Mouse (Mus musculus): ENCODE measurements around the gene Sec1. TPM values are rescaled to one million over a fixed set of nuclear protein-coding genes. Genes with fewer than 3 reads are reported as not detected.
A peak's percentile ranks its signal among the peaks of the same experiment; 100 is the strongest.

The Sec1 gene
- polyA plus RNA-seq, 2 experiments, result 0.92 to 1.7 TPM

GRCm38 (mm10) chr7:45643441-45644178, 50.6 kb downstream of the Sec1 start:
- 1% methylated on average over 28 of the region's 28 CpGs for WGBS
- no peaks in the 10 kb centered on the region for H3K27me3 ChIP-seq (ENCODE audit: control insufficient read depth, insufficient read depth, low read length)
- peak overlapping the region; percentile 43 for H3K4me3 ChIP-seq (replicated peaks; ENCODE audit: low read length)
- H3K4me2 ChIP-seq (replicated peaks; ENCODE audit: low read depth, low read length, severe bottlenecking), result peak overlapping the region; percentile 77
- peak overlapping the region; percentile 60 for H3K9ac ChIP-seq (ENCODE audit: low read depth, low read length, severe bottlenecking)
- ATAC-seq (ENCODE audit: low FRiP score, low read depth) (peak; percentile 91), DNase-seq (ENCODE audit: low spot score) (peak; percentile 100)
- TF ChIP-seq POLR2A (IDR thresholded peaks at IDR 0.05; ENCODE audit: borderline replicate concordance, extremely low read depth, insufficient read depth, insufficient read length), result peak; percentile 94; the same call in 1 of the 2 replicates
- H3K27ac ChIP-seq (replicated peaks; ENCODE audit: low read depth, low read length), result peak overlapping the region; percentile 82
- peaks cover 28% of the 10 kb centered on the region for H3K4me1 ChIP-seq (ENCODE audit: control insufficient read depth, insufficient read depth, low read length)
- H3K36me3 ChIP-seq (ENCODE audit: control insufficient read depth, insufficient read depth, low read length), result no peaks in the 10 kb centered on the region
- H3K9me3 ChIP-seq (ENCODE audit: control insufficient read depth, low read length), result no peaks in the 10 kb centered on the region

GRCm38 (mm10) chr7:45642503-45643255, 51.5 kb downstream of the Sec1 start:
- WGBS, result 34% methylated on average over 16 of the region's 16 CpGs
- Histone ChIP-seq H3K9ac (ENCODE audit: low read depth, low read length, severe bottlenecking) (peak overlapping the region; percentile 60), H3K36me3 (ENCODE audit: control insufficient read depth, insufficient read depth, low read length) (no peaks in the 10 kb centered on the region), H3K9me3 (ENCODE audit: control insufficient read depth, low read length) (no peaks in the 10 kb centered on the region), H3K4me1 (ENCODE audit: control insufficient read depth, insufficient read depth, low read length) (peaks cover 35% of the 10 kb centered on the region), H3K4me2 (replicated peaks; ENCODE audit: low read depth, low read length, severe bottlenecking) (peak overlapping the region; percentile 77), H3K27me3 (ENCODE audit: control insufficient read depth, insufficient read depth, low read length) (no peaks in the 10 kb centered on the region), H3K27ac (replicated peaks; ENCODE audit: low read depth, low read length) (peak overlapping the region; percentile 82), H3K4me3 (replicated peaks; ENCODE audit: low read length) (peak overlapping the region; percentile 43)
- TF ChIP-seq POLR2A (IDR thresholded peaks at IDR 0.05; ENCODE audit: borderline replicate concordance, extremely low read depth, insufficient read depth, insufficient read length), result no peak
- ATAC-seq (ENCODE audit: low FRiP score, low read depth), result no peak
- no peak for DNase-seq (ENCODE audit: low spot score)

- Histone ChIP-seq H3K4me2 (replicated peaks; ENCODE audit: low read depth, low read length, severe bottlenecking) (peak overlapping the region; percentile 77), H3K36me3 (ENCODE audit: control insufficient read depth, insufficient read depth, low read length) (no peaks in the 10 kb centered on the region), H3K9ac (ENCODE audit: low read depth, low read length, severe bottlenecking) (peak overlapping the region; percentile 40), H3K4me3 (replicated peaks; ENCODE audit: low read length) (peak overlapping the region; percentile 43), H3K9me3 (ENCODE audit: control insufficient read depth, low read length) (no peaks in the 10 kb centered on the region), H3K4me1 (ENCODE audit: control insufficient read depth, insufficient read depth, low read length) (peaks cover 35% of the 10 kb centered on the region), H3K27me3 (ENCODE audit: control insufficient read depth, insufficient read depth, low read length) (no peaks in the 10 kb centered on the region), H3K27ac (replicated peaks; ENCODE audit: low read depth, low read length) (0 out of 2 replicates have a peak overlapping the region, but pooled peaks have one; percentile 26)
- no peak for DNase-seq (ENCODE audit: low spot score)
- ATAC-seq (ENCODE audit: low FRiP score, low read depth), result no peak
- 77% methylated on average over 5 of the region's 5 CpGs for WGBS
- no peak for TF ChIP-seq POLR2A (IDR thresholded peaks at IDR 0.05; ENCODE audit: borderline replicate concordance, extremely low read depth, insufficient read depth, insufficient read length)
Observed at GRCm38 (mm10) chr7:45642083-45642482, 52.1 kb downstream of the Sec1 start.

- Histone ChIP-seq H3K4me2 (replicated peaks; ENCODE audit: low read depth, low read length, severe bottlenecking) (peak overlapping the region; percentile 77), H3K4me1 (ENCODE audit: control insufficient read depth, insufficient read depth, low read length) (peaks cover 35% of the 10 kb centered on the region), H3K27me3 (ENCODE audit: control insufficient read depth, insufficient read depth, low read length) (no peaks in the 10 kb centered on the region), H3K9ac (ENCODE audit: low read depth, low read length, severe bottlenecking) (peak overlapping the region; percentile 40), H3K27ac (replicated peaks; ENCODE audit: low read depth, low read length) (peak overlapping the region; percentile 62), H3K36me3 (ENCODE audit: control insufficient read depth, insufficient read depth, low read length) (0 out of 2 replicates have a peak, but pooled peaks cover 3% of the 10 kb centered on the region), H3K4me3 (replicated peaks; ENCODE audit: low read length) (peak overlapping the region; percentile 43), H3K9me3 (ENCODE audit: control insufficient read depth, low read length) (no peaks in the 10 kb centered on the region)
- peak; percentile 70 for DNase-seq (ENCODE audit: low spot score)
- 46% methylated on average over 14 of the region's 17 CpGs for WGBS
- no peak for ATAC-seq (ENCODE audit: low FRiP score, low read depth)
- no peak for TF ChIP-seq POLR2A (IDR thresholded peaks at IDR 0.05; ENCODE audit: borderline replicate concordance, extremely low read depth, insufficient read depth, insufficient read length)
Observed at GRCm38 (mm10) chr7:45641391-45642040, 52.7 kb downstream of the Sec1 start.
